Mouse (Mus musculus): ENCODE results near the gene Brwd1. TPM values are rescaled to one million over a fixed set of nuclear protein-coding genes. Genes with fewer than 3 reads are reported as not detected.
"Not testable (repeated sequence)": the region's sequence is repeated elsewhere in the genome, so short reads cannot be mapped to it uniquely, and the experiment has no call there.

The Brwd1 gene
- polyA plus RNA-seq, 1 experiment: 48.5 TPM

- Histone ChIP-seq H3K27me3 (ENCODE audit: control insufficient read depth, insufficient read depth, low read length) (no peaks in the 10 kb centered on the region), H3K4me1 (replicated peaks; ENCODE audit: control insufficient read depth, insufficient read depth, low read length) (no peaks in the 10 kb centered on the region), H3K27ac (ENCODE audit: control insufficient read depth, insufficient read depth, low read length) (no peak overlapping the region), H3K4me3 (ENCODE audit: control insufficient read depth, insufficient read depth, low read length) (no peak overlapping the region), H3K36me3 (ENCODE audit: control insufficient read depth, insufficient read depth, low read length) (no peaks in the 10 kb centered on the region)
- DNase-seq: peak; percentile 9
- TF ChIP-seq POLR2A (IDR thresholded peaks at IDR 0.05; ENCODE audit: control insufficient read depth, extremely low read depth, insufficient read depth, low read length, poor library complexity) (no peak), CTCF (IDR thresholded peaks at IDR 0.05; ENCODE audit: borderline replicate concordance, control insufficient read depth, extremely low read depth, insufficient read depth, low read length, poor library complexity) (no peak)
- WGBS: 50% methylated on average over 4 of the region's 4 CpGs
Observed at GRCm38 (mm10) chr16:96114729-96115128, 32.4 kb upstream of the Brwd1 start.

DNA sequence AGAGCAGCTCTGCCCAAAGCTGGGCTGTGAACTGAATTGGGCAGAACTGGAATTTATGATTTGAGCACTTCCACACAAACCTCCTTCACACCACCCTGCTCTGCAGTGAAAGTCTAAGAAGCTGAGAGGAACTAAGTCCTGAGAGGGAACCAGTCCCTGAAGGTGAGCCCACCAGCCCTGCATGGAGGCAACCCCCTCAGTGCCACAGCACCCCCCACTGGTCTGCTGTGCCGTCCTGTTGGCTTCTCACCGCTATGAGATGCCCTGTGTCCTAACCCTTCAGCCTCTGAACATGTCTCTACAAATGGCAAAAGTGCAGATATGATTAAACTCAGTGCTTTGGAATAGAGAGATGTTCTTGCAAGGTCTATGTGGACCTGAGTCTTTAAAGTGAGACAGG lies 30.4 kb upstream of the Brwd1 start:
- H3K4me1 ChIP-seq (replicated peaks; ENCODE audit: control insufficient read depth, insufficient read depth, low read length): no peaks in the 10 kb centered on the region
- H3K36me3 ChIP-seq (ENCODE audit: control insufficient read depth, insufficient read depth, low read length): no peaks in the 10 kb centered on the region
- TF ChIP-seq CTCF (IDR thresholded peaks at IDR 0.05; ENCODE audit: borderline replicate concordance, control insufficient read depth, extremely low read depth, insufficient read depth, low read length, poor library complexity) (no peak), POLR2A (IDR thresholded peaks at IDR 0.05; ENCODE audit: control insufficient read depth, extremely low read depth, insufficient read depth, low read length, poor library complexity) (no peak)
- no peaks in the 10 kb centered on the region for H3K27me3 ChIP-seq (ENCODE audit: control insufficient read depth, insufficient read depth, low read length)
- WGBS: 63% methylated on average over 2 of the region's 2 CpGs
- DNase-seq: no peak
- H3K4me3 ChIP-seq (ENCODE audit: control insufficient read depth, insufficient read depth, low read length): no peak overlapping the region
- H3K27ac ChIP-seq (ENCODE audit: control insufficient read depth, insufficient read depth, low read length): no peak overlapping the region

GRCm38 (mm10) chr16:96110655-96111345 lies 28.5 kb upstream of the Brwd1 start:
- no peak for DNase-seq
- H3K27ac ChIP-seq (ENCODE audit: control insufficient read depth, insufficient read depth, low read length): no peak overlapping the region
- no peak for TF ChIP-seq CTCF (IDR thresholded peaks at IDR 0.05; ENCODE audit: borderline replicate concordance, control insufficient read depth, extremely low read depth, insufficient read depth, low read length, poor library complexity)
- TF ChIP-seq POLR2A (IDR thresholded peaks at IDR 0.05; ENCODE audit: control insufficient read depth, extremely low read depth, insufficient read depth, low read length, poor library complexity): no peak

DNA sequence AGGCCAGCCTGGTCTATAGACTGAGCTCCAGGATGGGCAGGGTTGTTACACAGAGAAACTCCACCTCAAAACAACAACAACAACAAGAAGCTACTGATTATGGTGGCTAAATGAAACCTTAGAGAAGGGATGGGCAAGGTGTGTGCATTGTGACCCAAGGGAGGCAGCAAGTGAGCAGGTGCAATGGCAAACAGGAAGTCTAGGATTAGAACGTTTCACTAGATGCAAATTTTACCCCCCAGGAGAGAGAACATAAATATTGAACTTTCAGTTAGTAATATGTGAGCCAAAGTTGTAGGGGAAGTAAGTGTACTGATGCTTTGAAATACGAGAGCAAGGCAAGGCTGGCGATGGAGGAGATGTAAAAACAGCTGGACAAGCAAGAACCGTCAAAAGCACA lies 27.3 kb upstream of the Brwd1 start:
- Histone ChIP-seq H3K36me3 (ENCODE audit: control insufficient read depth, insufficient read depth, low read length) (no peaks in the 10 kb centered on the region), H3K27ac (ENCODE audit: control insufficient read depth, insufficient read depth, low read length) (no peak overlapping the region), H3K27me3 (ENCODE audit: control insufficient read depth, insufficient read depth, low read length) (no peaks in the 10 kb centered on the region), H3K4me1 (replicated peaks; ENCODE audit: control insufficient read depth, insufficient read depth, low read length) (no peaks in the 10 kb centered on the region), H3K4me3 (ENCODE audit: control insufficient read depth, insufficient read depth, low read length) (no peak overlapping the region)
- TF ChIP-seq CTCF (IDR thresholded peaks at IDR 0.05; ENCODE audit: borderline replicate concordance, control insufficient read depth, extremely low read depth, insufficient read depth, low read length, poor library complexity): no peak
- no peak for TF ChIP-seq POLR2A (IDR thresholded peaks at IDR 0.05; ENCODE audit: control insufficient read depth, extremely low read depth, insufficient read depth, low read length, poor library complexity)
- DNase-seq: no peak
- WGBS: 63% methylated on average over 4 of the region's 4 CpGs

More at GRCm38 (mm10) chr16:96110655-96111345, 28.5 kb upstream of the Brwd1 start:
- H3K36me3 ChIP-seq (ENCODE audit: control insufficient read depth, insufficient read depth, low read length): no peaks in the 10 kb centered on the region
- H3K4me1 ChIP-seq (replicated peaks; ENCODE audit: control insufficient read depth, insufficient read depth, low read length): no peaks in the 10 kb centered on the region
- no peaks in the 10 kb centered on the region for H3K27me3 ChIP-seq (ENCODE audit: control insufficient read depth, insufficient read depth, low read length)
- H3K4me3 ChIP-seq (ENCODE audit: control insufficient read depth, insufficient read depth, low read length): no peak overlapping the region
- WGBS: 52% methylated on average over 5 of the region's 5 CpGs

- Histone ChIP-seq H3K36me3 (ENCODE audit: control insufficient read depth, insufficient read depth, low read length) (no peaks in the 10 kb centered on the region), H3K4me3 (ENCODE audit: control insufficient read depth, insufficient read depth, low read length) (no peak overlapping the region), H3K4me1 (replicated peaks; ENCODE audit: control insufficient read depth, insufficient read depth, low read length) (no peaks in the 10 kb centered on the region; the same call in 1 of the 2 replicates), H3K27ac (ENCODE audit: control insufficient read depth, insufficient read depth, low read length) (no peak overlapping the region), H3K27me3 (ENCODE audit: control insufficient read depth, insufficient read depth, low read length) (no peaks in the 10 kb centered on the region)
- TF ChIP-seq CTCF (IDR thresholded peaks at IDR 0.05; ENCODE audit: borderline replicate concordance, control insufficient read depth, extremely low read depth, insufficient read depth, low read length, poor library complexity): no peak
- TF ChIP-seq POLR2A (IDR thresholded peaks at IDR 0.05; ENCODE audit: control insufficient read depth, extremely low read depth, insufficient read depth, low read length, poor library complexity): no peak
- WGBS: 54% methylated on average over 2 of the region's 2 CpGs
- peak; percentile 48 for DNase-seq
Observed at GRCm38 (mm10) chr16:96103036-96103435, 20.7 kb upstream of the Brwd1 start.

GRCm38 (mm10) chr16:96097811-96098210 lies 15.5 kb upstream of the Brwd1 start:
- H3K27me3 ChIP-seq (ENCODE audit: control insufficient read depth, insufficient read depth, low read length); DNase-seq; H3K4me3 ChIP-seq (ENCODE audit: control insufficient read depth, insufficient read depth, low read length); H3K27ac ChIP-seq (ENCODE audit: control insufficient read depth, insufficient read depth, low read length); H3K4me1 ChIP-seq (replicated peaks; ENCODE audit: control insufficient read depth, insufficient read depth, low read length); H3K36me3 ChIP-seq (ENCODE audit: control insufficient read depth, insufficient read depth, low read length): not testable (repeated sequence)

- Histone ChIP-seq H3K4me3 (ENCODE audit: control insufficient read depth, insufficient read depth, low read length) (no peak overlapping the region), H3K27me3 (ENCODE audit: control insufficient read depth, insufficient read depth, low read length) (no peaks in the 10 kb centered on the region), H3K27ac (ENCODE audit: control insufficient read depth, insufficient read depth, low read length) (no peak overlapping the region), H3K36me3 (ENCODE audit: control insufficient read depth, insufficient read depth, low read length) (no peaks in the 10 kb centered on the region), H3K4me1 (replicated peaks; ENCODE audit: control insufficient read depth, insufficient read depth, low read length) (no peaks in the 10 kb centered on the region)
- TF ChIP-seq POLR2A (IDR thresholded peaks at IDR 0.05; ENCODE audit: control insufficient read depth, extremely low read depth, insufficient read depth, low read length, poor library complexity) (no peak), CTCF (IDR thresholded peaks at IDR 0.05; ENCODE audit: borderline replicate concordance, control insufficient read depth, extremely low read depth, insufficient read depth, low read length, poor library complexity) (no peak)
- DNase-seq: no peak
- WGBS: 90% methylated on average over 5 of the region's 5 CpGs
Observed at GRCm38 (mm10) chr16:96095966-96096365, 13.6 kb upstream of the Brwd1 start.

Measured in thymus, adult 2 months (tissue).